Mouse (Mus musculus) MEL (cell line): ENCODE measurements around the gene N4bp3.

Experiments used
- CHD1 ChIP-seq: IDR thresholded peaks from 2 replicates; pipeline ENCODE4 v1.6.1; 2012; ENCODE audit warnings: low read depth, mild to moderate bottlenecking, inconsistent platforms, low read length, improper control_type of control experiment
- CHD2 ChIP-seq: IDR thresholded peaks from 2 replicates; pipeline ENCODE4 v1.6.1; 2011; ENCODE audit warnings: low read length, improper control_type of control experiment
- CTCF ChIP-seq, 3 experiments: IDR thresholded peaks in 2 of 3; conservative IDR thresholded peaks in 1 of 3; 2 replicates each; pipeline ENCODE4 v1.5.1; 2011 to 2012; ENCODE audit warnings: low read length in 3 of 3, low read depth in 2 of 3, mild to moderate bottlenecking in 2 of 3, improper control_type of control experiment in 1 of 3, inconsistent platforms in 1 of 3, mixed read lengths in 1 of 3, moderate library complexity in 1 of 3; ENCODE audit not compliant: control insufficient read depth in 1 of 3, insufficient read depth in 1 of 3, poor library complexity in 1 of 3, severe bottlenecking in 1 of 3
- E2F4 ChIP-seq: IDR thresholded peaks from 2 replicates; pipeline ENCODE4 v1.6.1; 2011; ENCODE audit warnings: low read depth, low read length, improper control_type of control experiment, borderline replicate concordance
- EP300 ChIP-seq, 2 experiments: IDR thresholded peaks; 2 replicates each; pipeline ENCODE4 v1.6.1; 2011; ENCODE audit warnings: improper control_type of control experiment in 2 of 2, low read length in 2 of 2, low read depth in 1 of 2, mild to moderate bottlenecking in 1 of 2
- GATA1 ChIP-seq: IDR thresholded peaks from 2 replicates; pipeline ENCODE4 v1.6.1; 2011; ENCODE audit warnings: low read depth, low read length, improper control_type of control experiment
- JUND ChIP-seq: IDR thresholded peaks from 2 replicates; pipeline ENCODE4 v1.6.1; 2011; ENCODE audit warnings: low read depth, mild to moderate bottlenecking, improper control_type of control experiment, low read length
- MAFK ChIP-seq: IDR thresholded peaks from 2 replicates; pipeline ENCODE4 v1.6.1; 2011; ENCODE audit warnings: low read depth, mild to moderate bottlenecking, low read length, improper control_type of control experiment, borderline replicate concordance
- MYC ChIP-seq: IDR thresholded peaks from 2 replicates; pipeline ENCODE4 v1.6.1; 2011; ENCODE audit warnings: low read depth, mild to moderate bottlenecking, low read length, improper control_type of control experiment, moderate library complexity
- POLR2AphosphoS2 ChIP-seq: IDR thresholded peaks from 2 replicates; pipeline ENCODE4 v1.6.1; 2011; ENCODE audit warnings: low read length, improper control_type of control experiment
- SIN3A ChIP-seq: IDR thresholded peaks from 2 replicates; pipeline ENCODE4 v1.6.1; 2012; ENCODE audit warnings: low read length, improper control_type of control experiment, inconsistent platforms
- USF1 ChIP-seq: IDR thresholded peaks from 2 replicates; pipeline ENCODE4 v1.6.1; 2014; ENCODE audit warnings: low read depth, mild to moderate bottlenecking, inconsistent platforms, low read length, improper control_type of control experiment, moderate library complexity
- ZMIZ1 ChIP-seq: IDR thresholded peaks from 2 replicates; pipeline ENCODE4 v1.6.1; 2012; ENCODE audit warnings: low read depth, mild to moderate bottlenecking, inconsistent platforms, low read length, improper control_type of control experiment, moderate library complexity

DNA sequence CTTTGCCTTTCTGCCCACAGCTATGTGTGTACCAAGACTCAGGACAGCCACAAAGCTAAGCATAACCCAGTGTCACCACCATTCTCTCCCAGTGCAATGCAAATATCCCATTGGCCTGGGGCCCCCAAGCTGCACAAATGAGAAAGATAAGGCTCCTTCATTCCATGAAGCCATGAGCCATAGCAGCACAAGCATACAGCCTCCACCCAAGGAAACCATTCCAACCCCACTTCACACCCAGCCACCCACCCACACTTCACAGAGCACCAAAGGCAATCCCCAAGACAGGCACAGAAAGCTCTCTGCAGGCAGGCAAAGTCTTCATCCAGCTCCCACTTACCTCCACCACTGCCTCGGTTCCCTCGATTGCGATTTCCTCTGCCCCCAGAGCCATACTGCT lies 48.4 kb downstream of the N4bp3 start:
- TF ChIP-seq CTCF (IDR thresholded peaks at IDR 0.05 in 2 of 3, conservative IDR thresholded peaks at IDR 0.05 in 1 of 3; ENCODE audit: control insufficient read depth in 1 of 3, insufficient read depth in 1 of 3, low read depth in 2 of 3, low read length in 3 of 3, poor library complexity in 1 of 3, severe bottlenecking in 1 of 3): no peak
- no peak for TF ChIP-seq ZMIZ1
- no peak for TF ChIP-seq GATA1
- TF ChIP-seq MAFK: no peak
- TF ChIP-seq CHD2: no peak
- no peak for TF ChIP-seq JUND
- peak; percentile 67; the same call in 1 of the 2 replicates for TF ChIP-seq POLR2AphosphoS2
- no peak for TF ChIP-seq EP300 (IDR thresholded peaks at IDR 0.05; ENCODE audit: low read depth in 1 of 2, low read length in 2 of 2)
- TF ChIP-seq MYC: no peak
- TF ChIP-seq SIN3A: no peak
- TF ChIP-seq E2F4: no peak
- TF ChIP-seq USF1: no peak
- TF ChIP-seq CHD1: no peak
